Mouse (Mus musculus) myocyte (in vitro differentiated cells): Measurements from ENCODE around the gene Polr2b. TPM values are rescaled to one million over a fixed set of nuclear protein-coding genes. Genes with fewer than 3 reads are reported as not detected.

ENCODE experiments used
- H3K27me3 ChIP-seq: one replicate; pipeline ENCODE4 v1.6.1; 2011; ENCODE audit not compliant: control insufficient read depth, insufficient read depth, insufficient read length
- H3K36me3 ChIP-seq: one replicate; pipeline ENCODE4 v1.6.1; 2011; ENCODE audit not compliant: control insufficient read depth, insufficient read depth
- H3K4me2 ChIP-seq: one replicate; pipeline ENCODE4 v1.6.1; 2011; ENCODE audit warnings: low read depth, control low read depth
- H3K4me3 ChIP-seq: one replicate; pipeline ENCODE4 v1.5.1; 2011; ENCODE audit warnings: mild to moderate bottlenecking, control low read depth, moderate library complexity
- H3K79me2 ChIP-seq: one replicate; pipeline ENCODE4 v1.6.1; 2011; ENCODE audit not compliant: control insufficient read depth, insufficient read depth
- H3ac ChIP-seq: one replicate; pipeline ENCODE4 v1.6.1; 2011; ENCODE audit not compliant: control insufficient read depth, insufficient read length
- CEBPB ChIP-seq: IDR thresholded peaks from 2 replicates; pipeline ENCODE4 v1.6.1; 2011; ENCODE audit warnings: mild to moderate bottlenecking, moderate library complexity; ENCODE audit not compliant: poor library complexity, insufficient read depth, severe bottlenecking
- E2F4 ChIP-seq: IDR thresholded peaks from one replicate; pipeline ENCODE4 v1.6.1; 2011; ENCODE audit warnings: mild to moderate bottlenecking, control low read depth, moderate library complexity; ENCODE audit not compliant: insufficient read depth
- MAX ChIP-seq: IDR thresholded peaks from one replicate; pipeline ENCODE4 v1.6.1; 2011; ENCODE audit warnings: low read depth, mild to moderate bottlenecking, control low read depth
- MYOD1 ChIP-seq, 3 experiments: IDR thresholded peaks; one replicate each; pipeline ENCODE4 v1.6.1; 2011; ENCODE audit warnings: control low read depth in 2 of 3, low read depth in 2 of 3, mild to moderate bottlenecking in 2 of 3, moderate library complexity in 1 of 3; ENCODE audit not compliant: insufficient read length in 2 of 3, control insufficient read depth in 1 of 3
- MYOG ChIP-seq, 3 experiments: IDR thresholded peaks; one replicate each; pipeline ENCODE4 v1.6.1; 2011; ENCODE audit warnings: control low read depth in 2 of 3, low read depth in 2 of 3, mild to moderate bottlenecking in 2 of 3; ENCODE audit not compliant: insufficient read length in 2 of 3, control insufficient read depth in 1 of 3, insufficient read depth in 1 of 3
- POLR2A ChIP-seq: IDR thresholded peaks from one replicate; pipeline ENCODE4 v1.6.1; 2011; ENCODE audit warnings: low read depth, mild to moderate bottlenecking, control low read depth, moderate library complexity; ENCODE audit not compliant: insufficient read length
- POLR2AphosphoS2 ChIP-seq: IDR thresholded peaks from one replicate; pipeline ENCODE4 v1.6.1; 2011; ENCODE audit warnings: low read depth, control low read depth; ENCODE audit not compliant: insufficient read length
- REST ChIP-seq: IDR thresholded peaks from one replicate; pipeline ENCODE4 v1.6.1; 2011; ENCODE audit warnings: mild to moderate bottlenecking, control low read depth, moderate library complexity; ENCODE audit not compliant: insufficient read depth, insufficient read length
- SRF ChIP-seq: IDR thresholded peaks from one replicate; pipeline ENCODE4 v1.6.1; 2011; ENCODE audit warnings: low read depth; ENCODE audit not compliant: control insufficient read depth, insufficient read length
- TCF12 ChIP-seq: IDR thresholded peaks from one replicate; pipeline ENCODE4 v1.6.1; 2011; ENCODE audit warnings: mild to moderate bottlenecking, control low read depth; ENCODE audit not compliant: poor library complexity, insufficient read depth, severe bottlenecking
- TCF3 ChIP-seq: IDR thresholded peaks from one replicate; pipeline ENCODE4 v1.6.1; 2011; ENCODE audit warnings: low read depth, control low read depth; ENCODE audit not compliant: insufficient read length
- USF1 ChIP-seq: IDR thresholded peaks from one replicate; pipeline ENCODE4 v1.6.1; 2011; ENCODE audit warnings: low read depth, mild to moderate bottlenecking, control low read depth, moderate library complexity
- polyA plus RNA-seq: library from polyadenylated mRNA; unstranded; fragments of >200 nt; fragmentation: generic; extraction: Trizol; gene quantifications from one replicate; pipeline ENCODE4 v1.2.1, GENCODE M21; 2012; ENCODE audit warnings: missing spikeins

Gene Polr2b
- polyA plus RNA-seq, 1 experiment: 19.5 TPM

DNA sequence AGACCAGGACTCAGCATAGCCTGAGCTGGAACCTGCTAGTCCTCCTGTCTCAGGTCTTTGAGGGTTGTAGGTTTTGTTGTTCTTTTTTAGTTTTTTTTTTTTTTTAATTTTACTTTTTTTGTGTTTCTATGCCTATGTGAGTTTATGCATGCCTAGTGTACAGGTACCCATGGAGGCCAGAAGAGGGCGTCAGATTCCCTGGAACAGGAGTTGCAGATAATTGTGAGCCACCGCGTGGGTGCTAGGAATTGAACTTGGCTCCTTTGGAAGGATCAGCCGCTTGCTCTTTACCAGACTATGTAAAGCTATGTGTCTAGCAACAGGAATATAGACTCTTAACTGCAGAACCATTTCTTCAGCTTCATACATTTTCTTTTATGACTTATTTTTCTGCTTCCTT is 4.3 kb downstream of the Polr2b start:
- H3K27me3 ChIP-seq: no peaks in the 10 kb centered on the region
- H3ac ChIP-seq: no peak overlapping the region
- no peak overlapping the region for H3K4me3 ChIP-seq
- peaks cover 37% of the 10 kb centered on the region for H3K79me2 ChIP-seq
- H3K4me2 ChIP-seq: no peak overlapping the region
- H3K36me3 ChIP-seq: peaks cover 15% of the 10 kb centered on the region
- TF ChIP-seq POLR2A (no peak), E2F4 (no peak), CEBPB (no peak), MYOG (IDR thresholded peaks at IDR 0.05; ENCODE audit: control insufficient read depth in 1 of 3, insufficient read depth in 1 of 3, insufficient read length in 2 of 3, low read depth in 2 of 3) (no peak), TCF12 (no peak), USF1 (no peak), REST (no peak)

DNA sequence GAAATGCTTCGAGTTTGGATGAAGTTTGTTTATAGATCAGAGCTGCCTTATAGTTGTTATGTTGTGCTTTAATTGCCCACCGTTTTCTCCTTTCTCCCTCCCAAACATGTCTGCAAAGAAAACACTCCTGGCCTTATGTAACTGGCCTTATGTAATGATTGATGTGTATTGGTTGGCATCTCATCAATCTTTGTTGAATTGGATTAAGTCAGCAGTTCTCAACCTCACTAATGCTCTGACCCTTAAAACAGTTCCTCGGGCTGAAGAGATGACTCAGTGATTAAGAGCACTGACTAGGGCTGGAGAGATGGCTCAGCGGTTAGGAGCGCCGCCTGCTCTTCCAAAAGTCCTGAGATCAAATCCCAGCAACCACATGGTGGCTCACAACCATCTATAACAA is 5.0 kb downstream of the Polr2b start:
- Histone ChIP-seq H3K27me3 (no peaks in the 10 kb centered on the region), H3K4me2 (no peak overlapping the region), H3K36me3 (peaks cover 18% of the 10 kb centered on the region)

DNA sequence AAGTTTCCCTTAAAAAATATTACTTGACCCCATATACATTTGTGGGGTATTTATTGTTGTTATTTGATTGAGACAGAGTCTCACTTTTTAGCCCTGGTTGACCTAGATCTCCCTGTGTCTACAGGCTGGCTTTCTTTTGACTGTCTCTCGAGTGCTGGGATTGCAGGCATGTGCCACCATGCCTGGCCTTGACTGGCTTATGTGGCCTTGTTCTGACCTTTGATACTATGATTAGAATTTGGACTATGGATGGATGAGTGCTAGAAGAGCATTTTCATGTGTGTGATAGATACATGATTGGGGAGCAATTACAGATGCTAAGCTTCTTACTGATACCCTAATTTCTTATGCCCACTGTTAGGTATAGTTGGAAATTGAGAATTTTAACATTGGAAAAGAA is 15.0 kb downstream of the Polr2b start:
- Histone ChIP-seq H3K27me3 (no peaks in the 10 kb centered on the region), H3K79me2 (no peaks in the 10 kb centered on the region), H3K4me2 (no peak overlapping the region), H3K36me3 (peaks cover 64% of the 10 kb centered on the region), H3K4me3 (no peak overlapping the region), H3ac (no peak overlapping the region)
- no peak for TF ChIP-seq MYOD1 (IDR thresholded peaks at IDR 0.05; ENCODE audit: control insufficient read depth in 1 of 3, insufficient read length in 2 of 3, low read depth in 2 of 3)
- no peak for TF ChIP-seq POLR2A
- no peak for TF ChIP-seq USF1
- no peak for TF ChIP-seq MAX
- no peak for TF ChIP-seq MYOG (IDR thresholded peaks at IDR 0.05; ENCODE audit: control insufficient read depth in 1 of 3, insufficient read depth in 1 of 3, insufficient read length in 2 of 3, low read depth in 2 of 3)
- no peak for TF ChIP-seq E2F4
- no peak for TF ChIP-seq CEBPB
- no peak for TF ChIP-seq TCF3
- no peak for TF ChIP-seq REST
- no peak for TF ChIP-seq SRF
- no peak for TF ChIP-seq POLR2AphosphoS2
- no peak for TF ChIP-seq TCF12

More for the DNA sequence above, 5.0 kb downstream of the Polr2b start:
- Histone ChIP-seq H3ac (no peak overlapping the region), H3K79me2 (peaks cover 35% of the 10 kb centered on the region), H3K4me3 (no peak overlapping the region)
- TF ChIP-seq REST: no peak
- TF ChIP-seq POLR2A: no peak
- TF ChIP-seq CEBPB: no peak
- TF ChIP-seq TCF12: no peak
- TF ChIP-seq USF1: no peak
- TF ChIP-seq POLR2AphosphoS2: no peak
- no peak for TF ChIP-seq MYOG (IDR thresholded peaks at IDR 0.05; ENCODE audit: control insufficient read depth in 1 of 3, insufficient read depth in 1 of 3, insufficient read length in 2 of 3, low read depth in 2 of 3)
- no peak for TF ChIP-seq MYOD1 (IDR thresholded peaks at IDR 0.05; ENCODE audit: control insufficient read depth in 1 of 3, insufficient read length in 2 of 3, low read depth in 2 of 3)
- TF ChIP-seq E2F4: no peak
- no peak for TF ChIP-seq MAX
- no peak for TF ChIP-seq SRF
- no peak for TF ChIP-seq TCF3

DNA sequence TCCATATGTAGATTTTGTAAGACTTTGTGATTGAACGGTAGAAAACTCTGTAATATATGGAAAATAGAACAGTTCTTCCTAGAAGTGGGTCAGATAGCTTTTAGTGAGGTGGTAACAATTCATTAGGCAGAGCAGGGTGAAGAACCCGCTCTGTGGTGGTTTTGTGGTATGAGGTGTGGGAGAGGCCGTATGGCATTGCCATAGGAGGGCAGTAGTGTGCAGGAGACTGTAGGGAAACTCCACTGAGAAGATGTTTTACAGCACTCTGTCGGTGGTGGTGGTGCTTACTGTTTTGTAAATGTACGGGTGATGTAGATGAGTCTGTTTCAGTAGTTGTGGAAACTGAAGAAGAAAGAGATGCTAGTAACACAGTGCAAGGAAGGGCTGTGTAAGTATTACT is 20.2 kb downstream of the Polr2b start:
- Histone ChIP-seq H3K4me2 (no peak overlapping the region), H3K4me3 (no peak overlapping the region), H3K79me2 (no peaks in the 10 kb centered on the region), H3K27me3 (no peaks in the 10 kb centered on the region), H3K36me3 (peaks cover 63% of the 10 kb centered on the region), H3ac (no peak overlapping the region)
- TF ChIP-seq MAX: no peak
- TF ChIP-seq USF1: no peak
- TF ChIP-seq REST: no peak
- no peak for TF ChIP-seq MYOD1 (IDR thresholded peaks at IDR 0.05; ENCODE audit: control insufficient read depth in 1 of 3, insufficient read length in 2 of 3, low read depth in 2 of 3)
- no peak for TF ChIP-seq TCF12
- TF ChIP-seq POLR2A: no peak
- no peak for TF ChIP-seq MYOG (IDR thresholded peaks at IDR 0.05; ENCODE audit: control insufficient read depth in 1 of 3, insufficient read depth in 1 of 3, insufficient read length in 2 of 3, low read depth in 2 of 3)
- no peak for TF ChIP-seq E2F4
- TF ChIP-seq TCF3: no peak
- TF ChIP-seq SRF: no peak
- TF ChIP-seq CEBPB: no peak
- no peak for TF ChIP-seq POLR2AphosphoS2
